Mouse (Mus musculus): ENCODE results near the gene Npm1.

The Npm1 gene

DNA sequence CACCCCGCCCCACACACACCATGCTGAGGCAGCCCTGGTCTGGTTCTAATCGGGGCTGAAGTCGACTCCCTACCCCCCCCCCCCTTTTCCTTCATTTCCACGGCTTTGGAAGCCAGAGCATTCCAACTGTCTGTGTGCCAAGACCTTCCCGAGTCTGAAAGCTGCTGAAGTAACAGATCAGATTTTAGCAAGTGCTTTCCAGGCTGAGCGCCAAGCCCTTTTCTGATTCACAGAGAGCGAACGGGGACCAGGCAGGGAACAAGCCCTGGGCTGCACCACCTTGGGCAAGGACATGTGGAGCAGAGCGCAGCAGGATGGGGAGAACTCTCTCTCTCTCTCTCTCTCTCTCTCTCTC lies 16.9 kb downstream of the Npm1 start:
- DNase-seq (ENCODE audit: low spot score in 2 of 2) = peak in 1 of 2 experiments; percentile 31

DNA sequence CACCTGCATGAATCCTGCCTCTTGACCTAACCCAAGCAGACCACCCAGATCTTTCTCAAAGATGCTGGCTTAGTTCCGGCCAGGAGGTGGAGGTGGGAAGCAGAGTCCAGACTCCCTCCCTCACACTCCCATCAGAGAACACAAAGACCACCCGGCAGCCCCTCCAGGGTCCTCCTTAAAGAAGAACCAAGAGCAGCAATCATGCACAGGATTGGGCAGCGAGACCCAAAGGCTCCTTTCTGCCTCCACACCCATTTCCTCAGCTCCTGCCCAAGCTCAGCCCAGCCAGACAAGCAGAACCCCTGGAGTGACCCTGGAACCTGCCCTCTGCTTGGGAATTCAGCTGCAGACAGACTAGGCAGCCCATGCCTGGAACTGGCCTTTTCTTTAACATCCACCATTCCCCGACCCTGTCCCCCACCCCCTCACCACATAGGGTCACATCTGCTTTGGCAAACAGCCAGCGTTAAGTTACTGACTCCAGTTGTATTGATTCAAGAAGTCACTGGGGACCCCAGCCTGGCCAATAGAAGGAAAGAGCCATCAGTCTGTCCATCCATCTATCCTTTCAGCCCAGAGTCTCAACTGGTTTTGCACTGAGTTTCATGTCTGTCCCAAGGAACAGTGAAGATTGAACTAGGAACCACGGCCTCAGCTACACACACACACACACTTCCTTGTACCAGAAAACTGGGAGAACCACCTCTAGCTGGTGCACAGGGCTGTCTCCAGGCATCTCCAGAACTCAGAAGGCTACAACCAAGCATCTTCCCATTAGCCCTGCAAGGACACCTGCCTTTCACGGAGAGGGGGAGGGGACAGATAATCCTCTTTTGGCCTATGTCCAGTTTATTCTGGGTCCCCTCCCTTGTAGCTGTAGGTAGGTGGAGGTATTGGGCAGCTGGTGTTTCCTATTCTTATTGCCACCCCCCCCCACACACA lies 17.5 kb downstream of the Npm1 start:
- DNase-seq (ENCODE audit: low spot score in 2 of 2) = no peak

DNA sequence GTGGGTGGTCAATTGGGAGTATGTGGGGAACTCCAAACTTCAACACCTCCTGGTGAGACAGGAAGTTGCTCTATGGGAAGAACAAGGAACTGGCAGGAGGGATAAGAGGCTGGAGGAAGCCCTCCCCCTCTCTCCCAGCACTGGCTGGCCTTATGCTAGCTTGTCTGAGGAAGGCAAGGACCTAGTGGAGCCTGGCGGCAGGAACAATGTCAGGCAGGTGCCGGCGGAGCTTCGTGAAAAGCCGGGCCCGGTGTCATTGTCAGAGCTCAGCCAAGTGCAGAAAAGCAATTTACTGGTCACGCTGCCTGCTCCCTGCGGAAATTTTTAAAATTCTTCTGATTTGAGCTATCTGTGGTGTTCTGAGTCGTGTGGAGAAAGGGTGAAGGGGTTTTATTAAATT lies 19.1 kb downstream of the Npm1 start:
- no peak for DNase-seq (ENCODE audit: low spot score in 2 of 2)

DNA sequence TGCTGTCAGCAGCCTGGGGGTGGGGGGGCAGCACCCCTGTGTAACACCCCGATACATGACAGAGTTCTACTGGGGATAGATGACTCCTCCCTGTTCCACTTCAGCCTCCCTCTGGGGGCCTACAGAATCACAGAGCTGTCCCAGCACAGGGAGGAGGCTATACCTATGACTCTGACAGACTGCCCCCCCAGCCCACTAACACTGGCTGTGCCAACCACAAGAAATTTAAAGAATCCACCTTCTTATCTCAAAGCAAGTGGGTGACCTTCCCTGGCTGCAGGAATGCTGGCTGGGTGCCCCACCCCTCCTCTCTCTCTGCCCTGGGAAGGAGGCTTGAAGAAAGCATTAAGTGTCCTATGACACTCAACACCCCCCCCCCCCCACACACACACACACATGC lies 20.2 kb downstream of the Npm1 start:
- DNase-seq (ENCODE audit: low spot score in 2 of 2) = no peak

DNA sequence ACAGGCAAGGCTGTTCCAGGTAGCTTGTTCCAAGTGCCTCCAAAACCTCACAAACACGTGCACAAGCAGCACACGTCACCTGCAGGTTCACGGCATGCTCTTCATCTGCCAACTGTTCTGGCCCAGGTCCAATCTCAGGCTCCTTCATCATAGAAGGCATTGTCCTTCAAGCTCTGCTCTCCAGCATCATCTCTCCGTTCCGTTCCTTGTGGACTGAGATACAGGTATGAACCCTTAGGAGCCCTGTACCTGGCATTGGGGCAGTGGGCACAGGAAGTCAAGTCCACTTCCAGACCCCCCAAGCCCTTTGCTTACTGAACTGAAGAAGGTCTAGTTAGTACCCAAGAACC lies 22.9 kb downstream of the Npm1 start:
- no peak for DNase-seq (ENCODE audit: low spot score in 2 of 2)

- no peak for DNase-seq (ENCODE audit: low spot score in 2 of 2)
These were observed 23.4 kb downstream of the Npm1 start for GRCm38 (mm10) chr11:33139458-33140110.

GRCm38 (mm10) chr11:33138686-33139085 lies 24.3 kb downstream of the Npm1 start:
- no peak for DNase-seq (ENCODE audit: low spot score in 2 of 2)

GRCm38 (mm10) chr11:33134391-33134986 lies 28.5 kb downstream of the Npm1 start:
- no peak for DNase-seq (ENCODE audit: low spot score in 2 of 2)

DNA sequence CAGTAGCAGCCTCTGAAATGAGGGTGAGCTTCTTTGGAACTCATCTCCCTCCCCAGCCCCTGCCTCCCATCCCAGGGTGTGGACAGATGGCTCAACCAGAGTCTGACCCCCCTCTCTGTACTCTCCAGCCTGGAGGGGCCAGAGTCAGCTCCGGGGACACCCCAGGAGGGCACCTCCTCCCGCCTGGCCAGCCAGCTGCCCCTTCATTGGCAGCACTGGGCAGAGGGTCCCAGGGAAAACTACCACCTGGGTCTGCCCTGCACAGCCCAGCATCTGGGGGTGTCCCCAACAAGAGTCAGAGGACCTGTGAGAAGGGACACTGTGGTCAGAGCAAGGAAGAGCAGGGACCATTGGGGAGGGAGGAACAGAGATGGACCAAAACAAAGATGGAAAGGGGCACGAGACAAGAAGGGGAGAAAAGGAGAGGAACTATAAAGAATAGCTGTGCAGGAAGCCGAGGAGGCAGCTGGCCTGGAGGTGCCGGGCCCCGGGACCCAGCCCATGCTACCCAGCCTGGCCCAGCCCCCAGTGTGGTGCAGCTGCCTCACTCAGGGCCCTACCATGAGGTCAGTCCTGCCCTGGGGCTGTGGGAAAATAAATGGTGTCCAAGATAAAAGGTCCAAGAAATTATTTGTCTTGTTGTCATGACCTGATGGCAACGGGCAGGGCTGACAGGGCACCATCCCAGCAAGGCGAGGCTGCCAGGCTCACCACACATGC lies 30.2 kb downstream of the Npm1 start:
- no peak for DNase-seq (ENCODE audit: low spot score in 2 of 2)

DNA sequence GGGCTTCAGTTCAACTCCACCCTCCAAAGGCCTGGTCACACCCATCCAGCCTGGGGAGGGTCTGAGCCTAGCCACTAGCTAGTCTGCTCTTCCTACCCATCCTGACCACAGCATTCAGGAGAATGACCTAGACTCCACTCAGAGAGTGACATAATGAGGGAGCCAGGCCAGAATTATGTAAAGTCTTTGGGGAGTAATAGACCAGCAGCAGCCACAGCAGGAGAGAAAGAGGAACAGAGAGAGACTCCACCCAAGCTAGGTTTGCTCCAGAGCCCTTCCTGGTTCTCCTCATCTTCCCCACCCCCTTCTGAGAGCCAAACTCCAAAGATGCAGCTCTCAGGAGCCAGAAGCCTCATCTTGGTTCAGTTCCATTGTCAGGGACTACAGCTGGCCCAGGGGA lies 35.9 kb downstream of the Npm1 start:
- no peak for DNase-seq (ENCODE audit: low spot score in 2 of 2)

DNA sequence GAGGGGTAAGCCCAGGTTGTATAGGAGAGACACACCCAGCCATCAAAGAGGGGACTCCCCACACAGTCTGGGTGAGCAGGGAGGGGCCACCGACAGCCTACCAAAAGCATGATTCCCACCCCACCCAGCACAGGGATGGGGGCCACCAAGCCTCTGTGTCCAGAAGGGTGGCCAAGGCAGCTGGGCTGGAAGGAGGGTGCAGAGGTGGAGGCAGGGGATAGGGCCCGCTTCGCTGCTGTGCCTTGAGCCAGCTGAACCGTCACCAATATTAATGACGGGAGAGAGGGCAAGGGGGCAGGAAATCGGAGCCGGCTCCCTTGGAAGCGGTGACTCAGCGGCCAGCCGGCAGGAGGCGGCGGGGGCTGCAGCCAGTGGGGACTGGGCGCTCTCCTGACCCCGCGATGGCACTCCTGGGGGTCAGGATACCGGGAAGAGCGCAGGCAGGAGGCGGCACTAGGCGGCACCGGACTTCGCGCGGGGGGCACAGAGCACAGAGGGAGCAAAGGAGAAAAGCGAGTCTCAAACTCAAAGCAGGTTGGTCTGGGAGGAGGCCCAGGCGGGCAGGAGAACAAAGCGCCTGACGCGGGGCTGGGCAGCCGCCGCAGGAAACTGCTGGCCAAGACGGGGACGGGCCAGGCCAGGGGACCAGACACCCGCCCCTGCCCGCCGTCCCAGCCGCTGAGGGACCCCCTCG lies 40.3 kb downstream of the Npm1 start:
- peak in 1 of 2 experiments; percentile 14 for DNase-seq (ENCODE audit: low spot score in 2 of 2)

- DNase-seq (ENCODE audit: low spot score in 2 of 2) = no peak
These were observed 43.5 kb downstream of the Npm1 start for GRCm38 (mm10) chr11:33119556-33119955.

GRCm38 (mm10) chr11:33119116-33119515 lies 43.9 kb downstream of the Npm1 start:
- no peak for DNase-seq (ENCODE audit: low spot score in 2 of 2)

GRCm38 (mm10) chr11:33118480-33118879 lies 44.5 kb downstream of the Npm1 start:
- DNase-seq (ENCODE audit: low spot score in 2 of 2) = no peak

- DNase-seq (ENCODE audit: low spot score in 2 of 2) = no peak
These were observed 47.2 kb downstream of the Npm1 start for GRCm38 (mm10) chr11:33115796-33116195.

DNA sequence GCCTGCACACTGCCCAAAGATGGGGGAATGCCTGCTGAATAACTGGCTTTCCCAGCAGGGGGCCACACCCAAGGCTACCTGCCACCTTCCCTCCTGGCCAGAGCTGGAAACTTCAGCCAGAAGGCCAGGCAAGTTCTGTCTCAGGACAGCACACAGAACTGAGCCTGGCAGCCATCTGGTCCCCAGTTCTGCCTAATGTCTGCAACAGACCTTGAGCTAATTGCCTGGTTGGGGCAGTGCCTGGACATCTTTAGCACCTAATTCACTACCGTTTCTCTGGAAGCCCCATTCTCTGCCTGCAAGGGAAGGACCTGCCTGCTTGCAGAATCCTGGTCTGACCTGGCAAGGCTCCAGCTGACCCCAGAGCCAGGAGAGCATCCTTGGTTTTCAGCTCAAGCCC lies 50.6 kb downstream of the Npm1 start:
- no peak for DNase-seq (ENCODE audit: low spot score in 2 of 2)

- no peak for DNase-seq (ENCODE audit: low spot score in 2 of 2)
These were observed 52.9 kb downstream of the Npm1 start for GRCm38 (mm10) chr11:33110111-33110510.

- no peak for DNase-seq (ENCODE audit: low spot score in 2 of 2)
These were observed 55.5 kb downstream of the Npm1 start for GRCm38 (mm10) chr11:33107540-33107939.

- no peak for DNase-seq (ENCODE audit: low spot score in 2 of 2)
These were observed 58.1 kb downstream of the Npm1 start for GRCm38 (mm10) chr11:33104911-33105316.

DNA sequence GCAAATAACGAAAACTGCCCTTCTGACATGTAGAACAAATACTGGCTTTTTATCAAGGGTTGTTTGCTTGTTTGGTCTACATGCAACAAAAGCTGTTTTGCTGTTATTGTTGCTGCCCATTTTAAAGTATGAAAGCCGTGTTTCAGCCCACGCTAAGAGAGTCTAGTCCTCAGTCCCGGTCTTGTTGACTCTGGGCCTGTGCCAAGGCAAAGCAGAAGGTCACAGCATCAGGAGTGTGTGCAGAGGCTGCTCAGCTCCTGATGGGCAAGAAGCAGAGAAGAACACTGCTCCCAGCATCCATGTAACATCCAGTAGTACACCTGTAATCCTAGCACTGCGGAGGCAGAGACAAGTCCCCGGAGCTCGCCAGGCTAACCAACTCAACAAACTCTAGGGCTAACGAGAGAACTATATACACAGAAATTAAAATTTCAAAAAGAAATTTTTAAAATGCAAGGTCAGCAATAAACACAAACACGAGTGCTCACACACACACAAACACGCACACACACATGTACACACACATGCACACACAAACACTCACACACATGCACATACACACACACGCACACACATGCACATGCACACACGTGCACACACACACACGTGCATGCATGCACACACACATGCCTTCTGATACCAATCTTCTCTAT lies 59.6 kb downstream of the Npm1 start:
- DNase-seq (ENCODE audit: low spot score in 2 of 2) = no peak

Data from urinary bladder, adult 18-20 months (tissue).